In genomic region chr6:103345195-103345594, GRCm38 (mm10) we compare ENCODE assay signal across 21 mouse cellular contexts.
DNase-seq lines count a peak whose midpoint lies in the region; ATAC-seq lines count a peak whose summit lies in the region.
"Had no signal": no experiment of that assay in that cellular context is flagged by ENCODE, and none has a peak within 500 bp of the region (broad histone marks: within the 10 kb centered on the region; RNA-seq: fewer than 3 reads in every experiment).

No protein-coding gene starts in this region.

- H3K27me3 ChIP-seq in embryonic facial prominence, embryonic 13.5 days, result no peaks in the 10 kb centered on the region
- no peaks in the 10 kb centered on the region for H3K27me3 ChIP-seq in embryonic facial prominence, embryonic 10.5 days (replicated peaks; ENCODE audit: low read depth, poor library complexity, severe bottlenecking)
- no peaks in the 10 kb centered on the region for H3K27me3 ChIP-seq in stomach, embryonic 15.5 days (replicated peaks)
- H3K27me3 ChIP-seq: forebrain, embryonic 15.5 days; heart, embryonic 15.5 days; limb, embryonic 12.5 days; liver, embryonic 15.5 days; Patski had no signal

- no peak overlapping the region for H3K9ac ChIP-seq in embryonic facial prominence, embryonic 13.5 days
- H3K9ac ChIP-seq in stomach, embryonic 15.5 days, result no peak overlapping the region
- H3K9ac ChIP-seq: forebrain, embryonic 15.5 days; heart, embryonic 15.5 days; limb, embryonic 12.5 days; liver, embryonic 15.5 days had no signal

- 73% methylated on average over 3 of the region's 3 CpGs for WGBS in embryonic facial prominence, embryonic 13.5 days
- WGBS in embryonic facial prominence, embryonic 10.5 days, result 91% methylated on average over 3 of the region's 3 CpGs
- 44% methylated on average over 3 of the region's 3 CpGs for WGBS in stomach, embryonic 15.5 days

- no peak for DNase-seq in embryonic facial prominence, embryonic 10.5 days (ENCODE audit: low spot score)
- DNase-seq in thymus, postnatal 0 days (ENCODE audit: low spot score), result peak; percentile 10
- no peak for DNase-seq in thymus, postnatal 36 days
- DNase-seq in gonadal fat pad, adult 2 months (ENCODE audit: low read depth), result peak; percentile 77
- DNase-seq in cerebellum, adult 8-10 months, result no peak
- no peak for DNase-seq in c-Kit-positive CD71-positive TER-119-positive erythroid progenitor cells, embryonic 14.5 days (ENCODE audit: low spot score)
- DNase-seq: adrenal gland, postnatal 36 days; cerebellum, postnatal 10 days; embryo, embryonic 11 days; heart, adult 11 months; midbrain, embryonic 14.5 days; retina, postnatal 1 day had no signal

- H3K4me3 ChIP-seq in embryonic facial prominence, embryonic 13.5 days, result no peak overlapping the region
- H3K4me3 ChIP-seq in embryonic facial prominence, embryonic 10.5 days, result no peak overlapping the region
- no peak overlapping the region for H3K4me3 ChIP-seq in stomach, embryonic 15.5 days (replicated peaks)
- H3K4me3 ChIP-seq: erythroblast, embryonic 14.5 days; forebrain, embryonic 15.5 days; heart, embryonic 15.5 days; limb, embryonic 12.5 days; liver, embryonic 15.5 days had no signal

- no peak overlapping the region for H3K4me2 ChIP-seq in embryonic facial prominence, embryonic 13.5 days
- no peak overlapping the region for H3K4me2 ChIP-seq in stomach, embryonic 15.5 days
- H3K4me2 ChIP-seq: forebrain, embryonic 15.5 days; heart, embryonic 15.5 days; limb, embryonic 12.5 days; liver, embryonic 15.5 days had no signal

- no peaks in the 10 kb centered on the region for H3K36me3 ChIP-seq in embryonic facial prominence, embryonic 13.5 days
- H3K36me3 ChIP-seq in embryonic facial prominence, embryonic 10.5 days (replicated peaks), result no peaks in the 10 kb centered on the region
- H3K36me3 ChIP-seq in stomach, embryonic 15.5 days, result no peaks in the 10 kb centered on the region
- H3K36me3 ChIP-seq: forebrain, embryonic 15.5 days; heart, embryonic 15.5 days; limb, embryonic 12.5 days; liver, embryonic 15.5 days had no signal

- no peaks in the 10 kb centered on the region for H3K4me1 ChIP-seq in embryonic facial prominence, embryonic 13.5 days
- H3K4me1 ChIP-seq in embryonic facial prominence, embryonic 10.5 days, result no peaks in the 10 kb centered on the region
- no peaks in the 10 kb centered on the region for H3K4me1 ChIP-seq in stomach, embryonic 15.5 days
- H3K4me1 ChIP-seq: heart, embryonic 15.5 days; limb, embryonic 12.5 days; liver, embryonic 15.5 days had no signal

- H3K27ac ChIP-seq in embryonic facial prominence, embryonic 13.5 days, result no peak overlapping the region
- no peak overlapping the region for H3K27ac ChIP-seq in embryonic facial prominence, embryonic 10.5 days (replicated peaks)
- H3K27ac ChIP-seq in stomach, embryonic 15.5 days, result no peak overlapping the region
- H3K27ac ChIP-seq: forebrain, embryonic 15.5 days; heart, embryonic 15.5 days; limb, embryonic 12.5 days; liver, embryonic 15.5 days; macrophage had no signal

- ATAC-seq in embryonic facial prominence, embryonic 13.5 days (ENCODE audit: insufficient number of reproducible peaks, insufficient read depth, low FRiP score, low TSS enrichment, low read depth), result peak; percentile 71; the same call in 1 of the 2 replicates
- ATAC-seq in stomach, embryonic 15.5 days (ENCODE audit: insufficient read depth, low FRiP score, low read depth), result peak; percentile 76; the same call in 1 of the 2 replicates
- ATAC-seq: forebrain, embryonic 15.5 days; Patski had no signal

- H3K9me3 ChIP-seq in embryonic facial prominence, embryonic 13.5 days, result no peaks in the 10 kb centered on the region
- no peaks in the 10 kb centered on the region for H3K9me3 ChIP-seq in embryonic facial prominence, embryonic 10.5 days
- no peaks in the 10 kb centered on the region for H3K9me3 ChIP-seq in stomach, embryonic 15.5 days
- H3K9me3 ChIP-seq: forebrain, embryonic 15.5 days; heart, embryonic 15.5 days; limb, embryonic 12.5 days; liver, embryonic 15.5 days had no signal

Comparison
In these comparisons a context has a peak if more than half of its experiments do, and no peak if none do; other contexts are left out.
1. DNase-seq: peak in thymus, postnatal 0 days (single experiment) and gonadal fat pad, adult 2 months (single experiment); none in embryonic facial prominence, embryonic 10.5 days (single experiment), thymus, postnatal 36 days (0 of 2), cerebellum, adult 8-10 months (single experiment) and c-Kit-positive CD71-positive TER-119-positive erythroid progenitor cells, embryonic 14.5 days (single experiment).